20 mouse cellular contexts compared by ENCODE assay signal in genomic region chr15:98068506-98068905, GRCm38 (mm10). TPM values are rescaled to one million over a fixed set of nuclear protein-coding genes. Genes with fewer than 3 reads are reported as not detected.
DNase-seq lines count a peak whose midpoint lies in the region; TF ChIP-seq lines count a peak whose summit lies in the region.
"Had no signal": no experiment of that assay in that cellular context is flagged by ENCODE, and none has a peak within 500 bp of the region (broad histone marks: within the 10 kb centered on the region; RNA-seq: fewer than 3 reads in every experiment).

No protein-coding gene starts in this region.

- H3K36me3 ChIP-seq in heart, embryonic 10.5 days: peaks cover 81% of the 10 kb centered on the region
- H3K36me3 ChIP-seq in thymus, adult 2 months (ENCODE audit: control insufficient read depth, insufficient read depth, low read length): peaks cover 49% of the 10 kb centered on the region

- no peaks in the 10 kb centered on the region for H3K27me3 ChIP-seq in heart, embryonic 10.5 days (ENCODE audit: insufficient read depth, poor library complexity, severe bottlenecking)
- H3K27me3 ChIP-seq in thymus, adult 2 months (ENCODE audit: control insufficient read depth, insufficient read depth, low read length): no peaks in the 10 kb centered on the region
- H3K27me3 ChIP-seq: CH12.LX, Patski had no signal

- no peak overlapping the region for H3K27ac ChIP-seq in heart, embryonic 10.5 days
- H3K27ac ChIP-seq in thymus, adult 2 months (ENCODE audit: control insufficient read depth, insufficient read depth, low read length): peak overlapping the region; percentile 94

- peak; percentile 82 for DNase-seq in heart, adult 11 months
- no peak for DNase-seq in heart, adult 18-20 months
- DNase-seq in heart, embryonic 10.5 days (ENCODE audit: low spot score): peak; percentile 55
- DNase-seq in heart, postnatal 4 days: no peak
- DNase-seq in thymus, adult 2 months: peak; percentile 10
- no peak for DNase-seq in thymus, postnatal 0 days (ENCODE audit: low spot score)
- DNase-seq in thymus, postnatal 4 days: peak; percentile 29
- no peak for DNase-seq in thymus, adult 18-20 months
- DNase-seq: adrenal gland, adult 2 months; adrenal gland, adult 8-10 months; adrenal gland, postnatal 10 days; adrenal gland, postnatal 14 days; adrenal gland, postnatal 25 days; adrenal gland, postnatal 36 days; B cell, adult 2 months; cerebellum, adult 11 months; cerebellum, adult 11-12 months had no signal

- H3K4me3 ChIP-seq in heart, embryonic 10.5 days: no peak overlapping the region
- H3K4me3 ChIP-seq in thymus, adult 2 months (ENCODE audit: control insufficient read depth, insufficient read depth, low read length): no peak overlapping the region

- H3K4me1 ChIP-seq in heart, embryonic 10.5 days: peaks cover 10% of the 10 kb centered on the region; the same call in 1 of the 2 replicates
- H3K4me1 ChIP-seq in thymus, adult 2 months (replicated peaks; ENCODE audit: control insufficient read depth, insufficient read depth, low read length): peaks cover 22% of the 10 kb centered on the region

- WGBS in heart, embryonic 10.5 days: 89% methylated on average over 9 of the region's 9 CpGs
- WGBS in thymus, adult 2 months: 97% methylated on average over 9 of the region's 9 CpGs

- TF ChIP-seq POLR2A in thymus, adult 2 months (IDR thresholded peaks at IDR 0.05; ENCODE audit: control insufficient read depth, extremely low read depth, insufficient read depth, low read length, poor library complexity): no peak

- TF ChIP-seq CTCF in thymus, adult 2 months (IDR thresholded peaks at IDR 0.05; ENCODE audit: borderline replicate concordance, control insufficient read depth, extremely low read depth, insufficient read depth, low read length, poor library complexity): no peak

- no peaks in the 10 kb centered on the region for H3K9me3 ChIP-seq in heart, embryonic 10.5 days
- H3K9me3 ChIP-seq: G1E had no signal

RNA-seq across cellular contexts. Expression of gene Pfkm, which starts 23.9 kb away (rescaled TPM):
- total RNA-seq in heart, adult 18-20 months (2021): 1,000 to 10,000 TPM in 1 of 2 experiments, 100 to 1,000 TPM in 1; 867 to 1,020 TPM
- 47.1 and 67.5 TPM in 2 replicates for polyA plus RNA-seq in heart, embryonic 10.5 days (2016; fragmentation: Nextera tagmentation; extraction: Ambion mirVana)
- 100 to 1,000 TPM; 413 to 425 TPM for total RNA-seq in heart, postnatal 4 days (2021)
- 24.3 and 44.9 TPM in 2 replicates for polyA plus RNA-seq in thymus, adult 2 months (2012; rRNA removed)
- polyA plus RNA-seq in thymus, postnatal 0 days (2015; fragmentation: Nextera tagmentation; extraction: Ambion mirVana): 13.7 and 16.2 TPM in 2 replicates

RNA-seq across cellular contexts. Expression of gene Senp1, which starts 25.0 kb away (rescaled TPM):
- 1 to 10 TPM; 8.5 to 9.5 TPM for total RNA-seq in heart, adult 18-20 months (2021)
- polyA plus RNA-seq in heart, embryonic 10.5 days (2016; fragmentation: Nextera tagmentation; extraction: Ambion mirVana): 26.8 and 30.5 TPM in 2 replicates
- 10 to 100 TPM; 23.5 to 27.2 TPM for total RNA-seq in heart, postnatal 4 days (2021)
- 42.5 and 43.6 TPM in 2 replicates for polyA plus RNA-seq in thymus, adult 2 months (2012; rRNA removed)
- 31.5 and 35.9 TPM in 2 replicates for polyA plus RNA-seq in thymus, postnatal 0 days (2015; fragmentation: Nextera tagmentation; extraction: Ambion mirVana)

Comparison
In these comparisons a context has a peak if more than half of its experiments do, and no peak if none do; other contexts are left out.
1. DNase-seq: peak in heart, adult 11 months (single experiment), heart, embryonic 10.5 days (single experiment), thymus, adult 2 months (single experiment) and thymus, postnatal 4 days (single experiment); none in heart, adult 18-20 months (0 of 2), heart, postnatal 4 days (single experiment), thymus, postnatal 0 days (single experiment) and thymus, adult 18-20 months (0 of 2).